Mouse (Mus musculus): ENCODE measurements at regions not wholly inside any gene's neighbourhood (a gene's known extent, or its start where the extent isn't known, plus 50 kb on each side); places are given as distances from the start of the nearest gene placed in this dataset.

DNA sequence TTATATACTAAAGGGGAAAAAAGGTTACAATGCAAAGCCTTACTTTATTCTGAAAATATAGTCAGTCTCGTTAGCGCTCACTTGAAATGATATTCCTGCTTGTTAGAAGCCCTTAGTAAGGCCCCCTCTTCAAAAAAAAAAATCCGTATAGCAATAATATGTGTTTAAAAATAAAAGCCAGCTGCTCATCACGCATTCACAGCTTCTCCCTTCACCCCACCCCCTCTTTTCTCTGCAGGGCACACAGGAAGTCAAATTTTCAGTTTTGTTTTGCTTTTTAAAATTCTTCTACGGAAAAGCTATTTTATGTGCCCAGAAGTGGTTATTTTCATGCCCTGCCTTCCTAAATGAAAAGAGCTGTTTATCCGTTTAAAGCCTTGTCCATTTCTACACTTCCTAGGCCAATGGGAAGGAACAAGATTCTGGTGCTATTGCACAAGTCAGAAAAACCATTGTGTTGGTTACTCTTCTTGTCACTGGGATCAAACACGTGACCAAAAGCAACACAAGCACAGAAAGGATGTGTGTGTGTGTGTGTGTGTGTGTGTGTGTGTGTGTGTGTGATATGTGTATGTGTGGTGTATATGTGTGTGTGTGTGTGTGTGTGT lies 136.7 kb upstream of the Mpp6 start:
- H3K9ac ChIP-seq = no peak overlapping the region
- no peaks in the 10 kb centered on the region for H3K27me3 ChIP-seq (ENCODE audit: insufficient read depth, low read length)
- peaks cover 9% of the 10 kb centered on the region for H3K4me1 ChIP-seq (ENCODE audit: insufficient read depth)
- H3K4me3 ChIP-seq (ENCODE audit: low read depth, low read length) = no peak overlapping the region
- H3K9me3 ChIP-seq (ENCODE audit: low read depth, low read length) = no peaks in the 10 kb centered on the region
- WGBS = 34% methylated on average over 7 of the region's 7 CpGs
- H3K4me2 ChIP-seq = 0 out of 2 replicates have a peak overlapping the region, but pooled peaks have one; percentile 10
- DNase-seq (peak; percentile 80), ATAC-seq (ENCODE audit: insufficient read depth) (no peak)
- TF ChIP-seq CTCF (IDR thresholded peaks at IDR 0.05; ENCODE audit: low read depth) = no peak
- H3K27ac ChIP-seq (ENCODE audit: low read depth) = peak overlapping the region; percentile 77
- no peaks in the 10 kb centered on the region for H3K36me3 ChIP-seq (ENCODE audit: insufficient read depth)

DNA sequence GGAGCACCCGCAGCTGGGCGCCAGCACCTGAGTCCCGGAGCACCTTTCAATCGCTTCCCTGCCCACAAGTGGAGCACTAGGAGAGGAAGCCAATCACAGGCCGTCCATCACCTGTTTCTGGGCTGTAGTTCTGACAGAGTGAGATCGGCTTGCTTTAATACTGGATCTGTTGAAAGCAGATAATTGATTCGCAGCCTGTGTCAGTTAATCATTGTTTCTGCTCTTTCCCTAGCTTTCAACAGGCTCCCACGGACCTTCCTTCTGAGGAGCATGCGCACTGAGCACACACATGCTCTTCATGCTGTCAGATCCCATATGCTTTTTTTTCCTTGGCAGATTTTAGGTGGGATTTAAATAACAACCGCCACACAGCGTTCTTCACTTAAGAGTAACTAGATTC lies 132.3 kb upstream of the Mpp6 start:
- Histone ChIP-seq H3K9ac (no peak overlapping the region), H3K9me3 (ENCODE audit: low read depth, low read length) (no peaks in the 10 kb centered on the region), H3K27ac (ENCODE audit: low read depth) (0 out of 2 replicates have a peak overlapping the region, but pooled peaks have one; percentile 8), H3K4me1 (ENCODE audit: insufficient read depth) (peaks cover 8% of the 10 kb centered on the region), H3K27me3 (ENCODE audit: insufficient read depth, low read length) (no peaks in the 10 kb centered on the region), H3K36me3 (ENCODE audit: insufficient read depth) (no peaks in the 10 kb centered on the region), H3K4me2 (no peak overlapping the region), H3K4me3 (ENCODE audit: low read depth, low read length) (no peak overlapping the region)
- ATAC-seq (ENCODE audit: insufficient read depth) (no peak), DNase-seq (peak; percentile 52)
- no peak for TF ChIP-seq CTCF (IDR thresholded peaks at IDR 0.05; ENCODE audit: low read depth)
- 45% methylated on average over 11 of the region's 11 CpGs for WGBS

DNA sequence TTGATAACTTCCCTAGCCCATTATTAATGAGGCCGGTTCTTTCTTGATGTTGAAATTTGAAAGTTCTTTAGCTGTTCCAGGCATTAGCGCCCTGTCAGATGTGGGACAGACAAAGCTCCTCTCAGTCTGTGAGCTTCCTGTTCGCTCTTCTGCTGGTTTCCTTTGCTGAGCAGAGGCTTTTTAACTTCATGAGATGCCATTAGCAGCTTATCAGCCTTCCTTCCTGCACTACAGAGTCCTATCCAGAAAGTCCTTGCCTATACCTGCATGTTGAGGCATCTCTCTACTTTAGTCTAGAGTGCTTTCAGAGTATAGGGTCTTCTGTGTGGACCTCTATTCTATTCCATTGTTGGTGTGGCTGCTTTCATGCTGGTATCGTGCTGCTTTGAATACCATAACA lies 126.3 kb upstream of the Mpp6 start:
- Histone ChIP-seq H3K4me3 (ENCODE audit: low read depth, low read length) (no peak overlapping the region), H3K4me2 (no peak overlapping the region), H3K9me3 (ENCODE audit: low read depth, low read length) (no peaks in the 10 kb centered on the region), H3K9ac (no peak overlapping the region), H3K27ac (ENCODE audit: low read depth) (peak overlapping the region; percentile 48; the same call in 1 of the 2 replicates), H3K27me3 (ENCODE audit: insufficient read depth, low read length) (no peaks in the 10 kb centered on the region), H3K4me1 (ENCODE audit: insufficient read depth) (peaks cover 19% of the 10 kb centered on the region), H3K36me3 (ENCODE audit: insufficient read depth) (no peaks in the 10 kb centered on the region)
- ATAC-seq (ENCODE audit: insufficient read depth) = no peak
- peak; percentile 27 for DNase-seq
- no peak for TF ChIP-seq CTCF (IDR thresholded peaks at IDR 0.05; ENCODE audit: low read depth)
- 57% methylated on average over 4 of the region's 4 CpGs for WGBS

DNA sequence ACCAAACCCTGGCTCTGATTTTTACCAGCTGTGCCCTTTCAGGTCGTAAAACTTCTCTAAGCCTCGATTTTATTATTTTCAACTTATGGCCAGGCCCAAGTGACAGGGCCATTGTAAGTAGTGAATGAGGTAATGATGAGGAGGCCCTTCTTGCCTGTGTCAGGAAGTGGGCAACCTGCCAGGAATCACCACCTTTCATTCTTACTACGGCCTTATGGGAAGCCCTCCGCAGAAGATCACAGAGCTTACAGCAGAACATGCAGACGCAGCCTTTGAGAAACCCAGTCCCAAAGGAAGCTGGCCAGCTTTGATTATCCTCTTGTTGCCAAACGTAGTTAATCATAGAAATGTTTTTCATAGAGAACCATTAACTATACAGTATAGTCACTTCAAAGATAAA lies 124.9 kb upstream of the Mpp6 start:
- Histone ChIP-seq H3K27me3 (ENCODE audit: insufficient read depth, low read length) (no peaks in the 10 kb centered on the region), H3K27ac (ENCODE audit: low read depth) (peak overlapping the region; percentile 26; the same call in 1 of the 2 replicates), H3K9ac (no peak overlapping the region), H3K36me3 (ENCODE audit: insufficient read depth) (no peaks in the 10 kb centered on the region), H3K4me3 (ENCODE audit: low read depth, low read length) (no peak overlapping the region), H3K9me3 (ENCODE audit: low read depth, low read length) (no peaks in the 10 kb centered on the region), H3K4me1 (ENCODE audit: insufficient read depth) (peaks cover 26% of the 10 kb centered on the region), H3K4me2 (no peak overlapping the region)
- no peak for TF ChIP-seq CTCF (IDR thresholded peaks at IDR 0.05; ENCODE audit: low read depth)
- peak; percentile 93 for ATAC-seq (ENCODE audit: insufficient read depth)
- 9% methylated on average over 6 of the region's 6 CpGs for WGBS
- DNase-seq = peak; percentile 95

DNA sequence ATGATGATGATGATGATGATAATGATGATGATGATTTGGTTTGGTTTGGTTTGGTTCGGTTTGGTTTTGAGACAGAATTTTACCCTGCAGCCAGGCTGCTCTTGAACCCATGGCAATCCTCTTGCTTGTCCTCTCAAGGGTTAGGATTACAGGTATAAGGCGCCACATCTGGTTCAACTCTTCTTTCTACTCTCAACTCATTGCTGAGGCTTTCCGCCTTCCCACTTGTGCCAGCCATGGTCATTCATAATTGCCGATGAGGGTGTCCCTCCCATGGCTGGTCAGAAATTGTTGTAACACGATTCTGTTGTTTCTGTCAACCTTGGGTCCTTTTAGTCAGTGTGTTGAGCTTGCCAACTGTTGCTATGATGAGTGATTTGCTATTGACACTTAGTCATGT lies 122.9 kb upstream of the Mpp6 start:
- no peak for TF ChIP-seq CTCF (IDR thresholded peaks at IDR 0.05; ENCODE audit: low read depth)
- Histone ChIP-seq H3K9me3 (ENCODE audit: low read depth, low read length) (no peaks in the 10 kb centered on the region), H3K27me3 (ENCODE audit: insufficient read depth, low read length) (no peaks in the 10 kb centered on the region), H3K4me1 (ENCODE audit: insufficient read depth) (peaks cover 24% of the 10 kb centered on the region), H3K4me3 (ENCODE audit: low read depth, low read length) (no peak overlapping the region), H3K27ac (ENCODE audit: low read depth) (no peak overlapping the region), H3K9ac (no peak overlapping the region), H3K36me3 (ENCODE audit: insufficient read depth) (no peaks in the 10 kb centered on the region), H3K4me2 (no peak overlapping the region)
- DNase-seq = no peak
- no peak for ATAC-seq (ENCODE audit: insufficient read depth)
- WGBS = 83% methylated on average over 5 of the region's 5 CpGs

DNA sequence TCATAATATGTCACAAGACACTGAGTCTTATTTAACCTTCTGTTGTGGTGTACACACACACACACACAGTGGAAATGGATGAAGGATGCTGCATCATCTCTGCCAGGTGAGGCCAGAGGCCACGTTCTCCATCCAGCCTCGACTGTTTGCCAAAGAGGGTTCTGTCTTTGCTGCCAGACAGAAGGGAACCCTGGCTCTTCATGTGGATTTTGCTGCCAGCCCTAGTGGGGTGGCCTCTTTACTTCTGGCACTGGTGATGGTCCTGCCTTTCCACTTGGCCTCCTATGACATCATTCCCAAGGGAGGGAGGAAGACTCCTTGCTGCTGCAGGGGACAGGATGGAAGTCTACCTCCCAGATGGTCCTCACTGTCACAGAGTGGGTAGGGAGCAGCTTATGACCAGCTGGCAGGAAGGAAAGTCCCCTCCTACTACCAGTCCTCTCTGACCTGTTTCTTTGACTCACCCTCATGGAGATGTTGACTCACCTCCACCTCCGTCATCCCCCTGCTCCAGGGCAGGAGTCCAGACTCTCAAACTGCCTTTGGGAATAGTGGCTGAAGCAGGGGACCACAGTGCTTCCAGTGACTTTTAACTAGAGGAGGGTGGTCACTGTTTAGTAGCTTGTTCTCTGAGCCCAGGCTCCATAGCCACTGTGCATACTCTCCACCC lies 122.4 kb upstream of the Mpp6 start:
- ATAC-seq (ENCODE audit: insufficient read depth) (no peak), DNase-seq (no peak)
- H3K9me3 ChIP-seq (ENCODE audit: low read depth, low read length) = no peaks in the 10 kb centered on the region
- H3K27ac ChIP-seq (ENCODE audit: low read depth) = no peak overlapping the region
- peaks cover 20% of the 10 kb centered on the region for H3K4me1 ChIP-seq (ENCODE audit: insufficient read depth)
- H3K9ac ChIP-seq = no peak overlapping the region
- no peaks in the 10 kb centered on the region for H3K27me3 ChIP-seq (ENCODE audit: insufficient read depth, low read length)
- WGBS = 81% methylated on average over 3 of the region's 3 CpGs
- H3K36me3 ChIP-seq (ENCODE audit: insufficient read depth) = no peaks in the 10 kb centered on the region
- no peak overlapping the region for H3K4me2 ChIP-seq
- no peak for TF ChIP-seq CTCF (IDR thresholded peaks at IDR 0.05; ENCODE audit: low read depth)
- H3K4me3 ChIP-seq (ENCODE audit: low read depth, low read length) = no peak overlapping the region

DNA sequence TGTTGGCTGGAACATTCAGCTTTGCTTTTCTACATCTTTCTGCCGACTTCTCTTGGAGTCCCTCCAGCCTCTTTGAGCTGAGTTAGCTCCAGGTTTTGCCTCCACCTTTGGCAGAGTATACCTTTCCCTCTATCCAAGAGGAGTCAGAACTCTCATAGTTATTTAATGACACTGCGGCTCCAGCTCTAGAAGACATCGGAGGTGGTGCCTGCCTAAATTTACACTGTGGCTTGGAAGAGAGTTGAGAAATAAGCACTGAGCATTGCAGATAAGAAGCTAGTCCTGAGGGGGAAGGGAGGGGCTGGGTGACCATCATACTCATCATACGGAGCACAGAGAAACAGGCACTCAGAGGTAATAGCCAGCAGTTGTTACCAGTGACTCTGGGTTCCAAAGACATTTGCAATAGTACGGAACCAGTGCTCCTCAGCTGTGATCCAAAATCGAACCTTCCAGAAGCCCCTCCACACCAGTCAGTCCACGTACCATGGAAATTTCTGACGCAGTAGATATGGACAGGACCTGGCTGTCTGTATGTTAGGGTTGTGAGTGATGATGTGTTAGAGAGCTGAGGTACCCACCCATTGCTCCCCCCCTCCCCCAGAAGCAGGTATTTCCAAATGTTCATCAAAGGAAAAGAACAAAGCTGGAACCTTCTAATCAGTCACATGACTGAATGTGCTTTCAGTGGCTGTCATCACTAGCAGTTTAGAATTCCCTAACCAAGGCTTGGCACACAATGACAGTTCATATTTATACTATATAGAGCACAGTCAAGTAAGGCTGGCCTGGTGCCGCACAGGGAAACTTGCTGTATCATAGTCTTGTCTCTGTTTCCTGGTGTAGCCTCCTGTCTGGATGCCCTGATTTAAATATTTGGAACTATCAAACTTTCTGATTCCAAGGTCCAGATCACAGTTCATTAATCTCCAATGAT lies 120.2 kb upstream of the Mpp6 start:
- 49% methylated on average over 9 of the region's 9 CpGs for WGBS
- H3K4me3 ChIP-seq (ENCODE audit: low read depth, low read length) = no peak overlapping the region
- no peaks in the 10 kb centered on the region for H3K9me3 ChIP-seq (ENCODE audit: low read depth, low read length)
- no peak overlapping the region for H3K4me2 ChIP-seq
- peaks cover 15% of the 10 kb centered on the region for H3K4me1 ChIP-seq (ENCODE audit: insufficient read depth)
- H3K27me3 ChIP-seq (ENCODE audit: insufficient read depth, low read length) = no peaks in the 10 kb centered on the region
- TF ChIP-seq CTCF (IDR thresholded peaks at IDR 0.05; ENCODE audit: low read depth) = no peak
- ATAC-seq (ENCODE audit: insufficient read depth) = peak; percentile 80; the same call in 1 of the 2 replicates
- H3K36me3 ChIP-seq (ENCODE audit: insufficient read depth) = no peaks in the 10 kb centered on the region
- H3K9ac ChIP-seq = no peak overlapping the region
- DNase-seq = peak; percentile 81
- H3K27ac ChIP-seq (ENCODE audit: low read depth) = no peak overlapping the region
